Mouse (Mus musculus) lung, postnatal 4 days (tissue): ENCODE measurements around the gene Pex26.

Source experiments
- DNase-seq, 2 experiments: peaks; one replicate each; pipeline ENCODE4 v3.0.0; 2021

Pex26 gene

GRCm38 (mm10) chr6:121243161-121243560 lies 59.7 kb downstream of the Pex26 start:
- DNase-seq = no peak

DNA sequence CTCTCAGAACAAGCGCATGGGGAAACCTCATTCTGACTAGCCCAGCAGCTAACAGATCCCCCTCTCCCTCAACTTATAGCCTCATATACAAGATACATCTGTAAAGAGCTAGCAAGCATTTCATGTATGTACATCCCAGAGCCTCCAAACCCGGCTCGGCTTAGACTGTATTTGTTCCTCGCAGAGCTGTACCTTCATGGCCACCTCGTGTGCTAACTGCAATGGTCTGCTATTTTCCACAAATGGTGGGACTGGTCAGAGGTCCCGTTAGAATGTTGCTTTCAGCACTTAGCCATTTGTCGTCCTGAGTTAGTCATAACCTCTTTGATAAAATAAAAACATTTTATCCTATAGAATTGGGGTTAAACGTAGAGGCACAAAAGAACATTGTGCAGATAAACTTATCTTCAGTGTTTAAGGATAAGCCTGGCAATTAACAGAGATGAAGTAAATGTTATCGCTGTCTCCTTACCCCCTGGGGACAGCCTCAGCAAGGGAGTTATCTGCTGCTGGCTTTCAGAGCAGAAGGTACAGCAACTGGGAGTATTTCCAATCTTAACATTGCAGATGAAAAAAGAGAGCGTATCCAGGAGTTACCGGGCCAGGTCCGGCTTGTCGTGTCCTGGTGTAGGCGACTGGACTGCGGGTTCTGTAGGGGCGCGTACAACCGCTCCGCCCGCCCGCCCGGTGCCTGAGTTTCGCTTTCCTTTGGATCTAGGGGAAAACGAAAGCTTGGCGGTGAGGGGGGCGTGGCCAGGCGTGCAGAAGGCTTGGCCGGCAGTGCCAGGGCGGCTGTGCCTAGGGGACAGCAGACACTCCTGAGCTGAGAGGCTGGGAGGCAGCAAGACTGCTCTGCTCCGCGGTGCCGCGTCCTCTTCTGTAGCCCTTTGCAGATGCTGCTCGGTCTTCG lies 61.9 kb downstream of the Pex26 start, which contains the start of gene Usp18:
Gene Usp18, plus strand, starts transcription at position 780 of the 910 bp plus-strand sequence.
- DNase-seq = peak; percentile 93 to 94

DNA sequence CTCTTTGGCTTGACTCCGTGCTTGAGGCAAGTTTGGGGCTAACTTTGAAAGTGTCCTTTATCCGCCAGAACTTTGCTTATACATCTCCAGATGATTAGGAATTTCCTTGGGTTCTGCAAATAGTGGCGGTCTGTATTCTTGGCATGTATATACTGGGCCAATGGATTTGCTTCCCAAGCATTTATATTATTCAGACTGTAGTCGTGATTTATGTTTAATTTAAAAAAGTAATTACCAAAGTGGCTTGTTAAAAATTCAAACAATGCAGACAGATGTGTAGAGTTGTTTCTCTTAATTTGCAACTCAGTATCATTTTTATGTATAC lies 62.5 kb downstream of the Pex26 start:
- DNase-seq = no peak
